In the genomic region with DNA sequence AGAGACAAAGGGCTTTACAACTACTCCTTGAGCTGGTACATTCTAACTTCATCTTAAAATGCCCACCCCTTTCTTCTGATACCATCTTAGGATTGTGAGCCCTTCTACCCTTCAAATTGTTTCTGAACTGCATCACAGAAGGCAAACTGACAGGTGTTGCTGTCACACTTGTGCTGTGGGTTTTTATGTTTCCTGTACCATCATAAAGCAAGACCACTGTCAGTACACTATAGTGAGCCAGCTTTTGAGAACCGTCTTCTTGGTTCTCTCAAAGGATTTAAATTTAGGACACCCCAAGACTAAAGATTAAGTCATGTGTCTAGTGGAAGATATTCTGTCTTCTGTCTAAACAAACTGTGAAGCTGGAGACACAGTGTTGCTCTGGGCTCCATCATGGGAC, we compare ENCODE assay signal across 24 mouse cellular contexts. TPM values are rescaled to one million over a fixed set of nuclear protein-coding genes. Genes with fewer than 3 reads are reported as not detected.
DNase-seq lines count a peak whose midpoint lies in the region; ATAC-seq and TF ChIP-seq lines count a peak whose summit lies in the region.
"Had no signal": no experiment of that assay in that cellular context is flagged by ENCODE, and none has a peak within 500 bp of the region (broad histone marks: within the 10 kb centered on the region; RNA-seq: fewer than 3 reads in every experiment).

No protein-coding gene starts in this region.

- 75% methylated on average over 1 of the region's 1 CpGs for WGBS in heart, postnatal 0 days

- ATAC-seq in heart, postnatal 0 days (ENCODE audit: insufficient read depth, low read depth) = no peak
- ATAC-seq in megakaryocyte, adult 5-6 weeks (ENCODE audit: poor library complexity, severe bottlenecking) = peak; percentile 57
- ATAC-seq: forebrain, embryonic 14.5 days; hindbrain, postnatal 0 days had no signal

- H3K36me3 ChIP-seq in heart, postnatal 0 days (replicated peaks; ENCODE audit: control insufficient read depth, insufficient read depth, low read length) = no peaks in the 10 kb centered on the region
- H3K36me3 ChIP-seq: embryonic facial prominence, embryonic 15.5 days; forebrain, embryonic 10.5 days; G1E; heart, embryonic 10.5 days; hindbrain, embryonic 13.5 days had no signal

- H3K9ac ChIP-seq in heart, postnatal 0 days (replicated peaks; ENCODE audit: low read depth, low read length) = no peak overlapping the region
- H3K9ac ChIP-seq: embryonic facial prominence, embryonic 15.5 days; hindbrain, embryonic 13.5 days had no signal

- H3K4me3 ChIP-seq in heart, postnatal 0 days (ENCODE audit: low read depth, low read length) = no peak overlapping the region
- H3K4me3 ChIP-seq: embryonic facial prominence, embryonic 15.5 days; erythroblast, embryonic 14.5 days; forebrain, embryonic 10.5 days; heart, embryonic 10.5 days; hindbrain, embryonic 13.5 days had no signal

- no peaks in the 10 kb centered on the region for H3K27me3 ChIP-seq in heart, postnatal 0 days (ENCODE audit: control insufficient read depth, insufficient read depth, low read length)
- H3K27me3 ChIP-seq: embryonic facial prominence, embryonic 15.5 days; hindbrain, embryonic 13.5 days had no signal

- H3K4me1 ChIP-seq in heart, postnatal 0 days (ENCODE audit: control insufficient read depth, insufficient read depth) = no peaks in the 10 kb centered on the region
- H3K4me1 ChIP-seq: heart, embryonic 10.5 days; hindbrain, embryonic 13.5 days had no signal

- peak overlapping the region; percentile 43; the same call in 1 of the 2 replicates for H3K27ac ChIP-seq in heart, postnatal 0 days (ENCODE audit: low read depth)
- H3K27ac ChIP-seq: embryonic facial prominence, embryonic 15.5 days; heart, embryonic 10.5 days; hindbrain, embryonic 13.5 days; hindbrain, postnatal 0 days had no signal

- no peaks in the 10 kb centered on the region for H3K9me3 ChIP-seq in heart, postnatal 0 days (replicated peaks; ENCODE audit: control insufficient read depth, low read length)
- H3K9me3 ChIP-seq: embryonic facial prominence, embryonic 15.5 days; forebrain, embryonic 10.5 days; G1E; heart, embryonic 10.5 days; hindbrain, embryonic 13.5 days had no signal

- no peak for DNase-seq in heart, postnatal 0 days (ENCODE audit: low spot score)
- DNase-seq in heart, adult 11 months = no peak
- DNase-seq in thymus, postnatal 14 days = peak; percentile 47
- DNase-seq in thymus, postnatal 25 days = no peak
- no peak for DNase-seq in MN1 (ENCODE audit: low spot score)
- no peak for DNase-seq in layer of hippocampus, postnatal 10 days (ENCODE audit: low spot score in 2 of 2)
- DNase-seq: adrenal gland, adult 2 months; adrenal gland, postnatal 25 days; B cell, adult 2 months; cerebellum, adult 18-20 months; cerebellum, adult 9-11 months; cerebellum, postnatal 36 days; gastrocnemius, postnatal 36 days; heart, adult 18-20 months; heart, postnatal 14 days had no signal

- TF ChIP-seq CTCF in heart, postnatal 0 days (IDR thresholded peaks at IDR 0.05; ENCODE audit: low read depth) = no peak

- TF ChIP-seq EP300 in heart, postnatal 0 days (IDR thresholded peaks at IDR 0.05; ENCODE audit: low read depth) = no peak

- no peak overlapping the region for H3K4me2 ChIP-seq in heart, postnatal 0 days (ENCODE audit: low read depth, low read length)
- H3K4me2 ChIP-seq: embryonic facial prominence, embryonic 15.5 days; hindbrain, embryonic 13.5 days had no signal

RNA-seq across cellular contexts. Expression of a gene that starts 17.3 kb away (rescaled TPM):
- total RNA-seq in heart, postnatal 0 days (2014; rRNA removed; ENCODE audit: low replicate concordance) = 20.9 and 23.4 TPM in 2 replicates
- 6.0 and 6.2 TPM in 2 replicates for polyA plus RNA-seq in heart, postnatal 0 days (2015; fragmentation: Nextera tagmentation; extraction: Ambion mirVana)
- total RNA-seq in megakaryocyte, adult 5-6 weeks (2015) = 25.3 and 27.4 TPM in 2 replicates
- total RNA-seq in megakaryocyte, adult 5-6 weeks (2017) = 36.0 and 39.1 TPM in 2 replicates
- total RNA-seq in layer of hippocampus, postnatal 10 days (2021) = 10 to 100 TPM; 52.3 to 52.5 TPM
- polyA plus RNA-seq: G1E had no signal
